Mouse (Mus musculus): ENCODE results near the gene Klrd1.

DNA sequence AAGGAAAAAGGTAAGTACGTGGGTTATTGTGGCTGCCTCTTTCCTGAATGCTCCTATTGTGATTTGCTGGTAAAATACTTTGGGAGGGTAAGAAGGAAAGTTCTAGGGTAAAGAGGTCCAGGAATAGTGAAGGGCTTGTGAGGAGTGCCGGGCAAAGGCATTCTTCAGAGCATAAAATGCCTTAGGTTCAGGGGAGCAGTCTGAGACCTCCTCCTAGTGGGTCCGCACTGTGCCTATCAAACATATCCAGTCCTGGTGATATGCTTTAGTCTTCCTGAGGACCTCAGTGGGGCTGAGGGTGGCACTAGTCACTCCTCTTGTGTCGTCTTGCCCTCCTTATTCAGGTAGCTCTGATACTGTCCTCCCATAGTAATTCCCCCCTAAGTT is 31.9 kb upstream of the Klrd1 start:
- TF ChIP-seq CTCF (conservative IDR thresholded peaks at IDR 0.05; ENCODE audit: low read length): no peak
- no peak for TF ChIP-seq NANOG (IDR thresholded peaks at IDR 0.05; ENCODE audit: borderline replicate concordance, low read length)
- no peak for TF ChIP-seq POU5F1 (IDR thresholded peaks at IDR 0.05; ENCODE audit: borderline replicate concordance, low read length)
